Mouse (Mus musculus) cortical plate, adult 2 months (tissue): ENCODE results near the gene Fam189b. TPM values are rescaled to one million over a fixed set of nuclear protein-coding genes. Genes with fewer than 3 reads are reported as not detected.

Experiments used
- H3K27ac ChIP-seq: fragments of 200-500 bp; 2 replicates; pipeline ENCODE4 v1.5.1; 2012; ENCODE audit warnings: low read length, control low read depth, inconsistent platforms; ENCODE audit not compliant: insufficient read depth
- H3K4me1 ChIP-seq: fragments of 200-500 bp; 2 replicates; pipeline ENCODE4 v1.6.1; 2011; ENCODE audit warnings: low read length; ENCODE audit not compliant: control insufficient read depth, insufficient read depth
- H3K4me3 ChIP-seq: fragments of 200-500 bp; 2 replicates; pipeline ENCODE4 v1.5.1; 2011; ENCODE audit warnings: mild to moderate bottlenecking, low read length, control low read depth; ENCODE audit not compliant: insufficient read depth
- CTCF ChIP-seq: fragments of 200-500 bp; IDR thresholded peaks from 2 replicates; pipeline ENCODE4 v1.5.1; 2011; ENCODE audit warnings: mild to moderate bottlenecking, control low read depth, low read length; ENCODE audit not compliant: insufficient read depth; ENCODE audit errors: extremely low read depth
- POLR2A ChIP-seq: fragments of 200-500 bp; IDR thresholded peaks from 2 replicates; pipeline ENCODE4 v1.6.1; 2011; ENCODE audit warnings: mild to moderate bottlenecking, low read length, control low read depth; ENCODE audit not compliant: insufficient read depth; ENCODE audit errors: extremely low read depth
- polyA plus RNA-seq: library from polyadenylated mRNA; depleted of rRNA; stranded (reverse); fragments of >200 nt; gene quantifications from 2 replicates; pipeline ENCODE4 v1.2.3, GENCODE M21; 2012

The Fam189b gene
- polyA plus RNA-seq, 1 experiment, result 84.1 TPM

- no peaks in the 10 kb centered on the region; the same call in 1 of the 2 replicates for H3K4me1 ChIP-seq
- no peak overlapping the region for H3K27ac ChIP-seq
- no peak overlapping the region for H3K4me3 ChIP-seq
- TF ChIP-seq POLR2A, result no peak
- TF ChIP-seq CTCF, result no peak
Measured at GRCm38 (mm10) chr3:89181749-89182500, 1.0 kb upstream of the Fam189b start.

GRCm38 (mm10) chr3:89182531-89183057, 349 bp upstream of the Fam189b start:
- Histone ChIP-seq H3K4me1 (no peaks in the 10 kb centered on the region; the same call in 1 of the 2 replicates), H3K27ac (no peak overlapping the region), H3K4me3 (peak overlapping the region; percentile 59; the same call in 1 of the 2 replicates)
- TF ChIP-seq CTCF, result no peak
- no peak for TF ChIP-seq POLR2A

DNA sequence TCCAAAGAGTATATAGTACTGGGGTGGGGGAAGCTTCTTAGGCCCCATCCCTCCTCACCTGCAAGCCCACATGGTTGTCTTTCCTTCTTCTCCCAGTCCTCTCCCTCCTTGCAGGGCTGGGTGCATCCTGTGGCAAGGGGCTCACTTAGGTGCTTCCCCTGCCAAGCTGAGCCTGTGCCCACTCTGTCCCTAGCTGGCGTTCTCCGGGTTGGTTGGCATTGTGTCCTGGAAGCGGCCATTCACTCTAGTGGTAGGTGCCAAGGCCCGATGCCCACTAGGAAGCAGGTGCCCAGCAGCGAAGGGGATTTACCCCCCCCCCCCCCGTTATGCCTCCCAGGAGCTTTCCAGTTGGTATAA, 994 bp downstream of the Fam189b start:
- peak overlapping the region; percentile 29; the same call in 1 of the 2 replicates for H3K27ac ChIP-seq
- H3K4me3 ChIP-seq, result peak overlapping the region; percentile 59
- TF ChIP-seq CTCF, result no peak
- TF ChIP-seq POLR2A, result no peak
- no peaks in the 10 kb centered on the region for H3K4me1 ChIP-seq

DNA sequence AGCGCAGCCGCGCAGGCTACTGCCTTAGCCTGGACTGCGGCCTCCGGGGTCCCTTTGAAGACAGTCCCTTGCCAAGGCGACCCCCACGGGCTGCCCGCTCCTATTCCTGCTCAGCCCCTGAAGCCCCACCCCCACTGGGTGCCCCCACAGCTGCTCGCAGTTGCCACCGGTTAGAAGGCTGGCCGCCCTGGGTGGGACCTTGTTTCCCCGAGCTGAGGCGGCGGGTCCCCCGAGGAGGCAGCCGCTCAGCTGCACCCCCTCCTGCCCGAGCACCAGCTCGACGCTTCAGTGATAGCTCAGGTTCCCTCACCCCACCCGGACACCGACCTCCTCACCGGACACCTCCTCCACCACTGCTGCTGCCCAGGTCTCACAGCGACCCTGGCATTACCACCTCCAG, 4.3 kb downstream of the Fam189b start:
- H3K27ac ChIP-seq, result no peak overlapping the region
- no peak overlapping the region for H3K4me3 ChIP-seq
- TF ChIP-seq CTCF (no peak), POLR2A (no peak)
- H3K4me1 ChIP-seq, result no peaks in the 10 kb centered on the region

DNA sequence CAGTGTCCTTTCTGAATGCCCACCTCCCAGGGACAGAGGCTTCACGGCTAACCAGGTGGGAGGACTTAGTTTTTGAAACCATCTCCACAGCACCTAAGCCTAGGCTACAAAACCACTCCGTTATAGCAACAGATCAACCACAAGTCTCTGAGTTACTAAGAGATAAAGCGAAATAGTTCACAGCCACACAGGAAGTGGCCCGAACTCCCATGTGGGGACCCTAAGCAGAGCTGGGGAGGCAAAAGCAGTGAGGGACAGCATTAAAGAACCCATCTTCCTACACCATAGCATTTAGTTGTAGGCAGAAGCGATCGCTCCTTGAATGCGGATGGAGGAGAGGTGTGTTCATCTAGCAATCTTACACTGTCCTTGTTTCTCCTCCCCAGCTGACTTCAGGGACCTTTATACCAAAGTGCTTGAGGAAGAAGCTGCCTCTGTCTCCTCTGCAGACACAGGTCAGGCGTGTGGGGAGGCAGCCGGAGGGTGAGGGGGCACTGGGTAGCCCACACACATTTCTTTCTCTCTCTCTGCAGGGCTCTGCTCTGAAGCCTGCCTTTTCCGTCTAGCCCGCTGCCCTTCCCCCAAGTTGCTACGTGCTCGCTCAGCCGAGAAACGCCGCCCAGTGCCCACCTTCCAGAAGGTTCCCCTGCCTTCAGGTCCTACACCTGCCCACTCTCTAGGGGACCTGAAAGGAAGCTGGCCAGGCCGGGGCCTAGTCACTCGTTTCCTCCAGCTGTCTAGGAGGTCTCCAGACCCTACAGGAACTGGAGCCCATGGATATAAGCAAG, 4.9 kb downstream of the Fam189b start:
- TF ChIP-seq CTCF, result no peak
- Histone ChIP-seq H3K4me1 (no peaks in the 10 kb centered on the region), H3K4me3 (no peak overlapping the region), H3K27ac (no peak overlapping the region)

- Histone ChIP-seq H3K27ac (no peak overlapping the region), H3K4me1 (no peaks in the 10 kb centered on the region), H3K4me3 (no peak overlapping the region)
- TF ChIP-seq POLR2A (no peak), CTCF (no peak)
Measured at GRCm38 (mm10) chr3:89188478-89188875, 5.5 kb downstream of the Fam189b start.

DNA sequence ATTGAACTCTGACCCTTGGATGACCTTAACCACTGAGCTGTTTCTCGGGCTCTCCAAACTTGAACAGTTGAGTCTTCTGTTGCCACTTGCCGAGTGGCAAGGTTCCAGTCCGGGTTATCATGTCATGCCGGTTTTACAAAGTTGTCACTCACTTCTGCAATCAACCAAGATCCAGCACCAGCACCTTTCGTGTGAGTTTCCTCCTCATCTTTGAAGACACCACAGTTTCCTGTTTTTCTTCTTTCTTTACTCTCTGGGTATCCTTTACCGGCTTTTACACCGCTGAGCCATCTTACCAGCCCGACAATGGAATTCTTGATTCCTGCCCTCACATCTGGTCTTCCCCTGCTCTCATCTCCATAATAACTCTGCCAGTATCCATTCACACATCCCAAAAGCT, 7.5 kb downstream of the Fam189b start:
- TF ChIP-seq CTCF, result no peak
- TF ChIP-seq POLR2A, result no peak
- Histone ChIP-seq H3K4me3 (no peak overlapping the region), H3K4me1 (no peaks in the 10 kb centered on the region), H3K27ac (no peak overlapping the region)

DNA sequence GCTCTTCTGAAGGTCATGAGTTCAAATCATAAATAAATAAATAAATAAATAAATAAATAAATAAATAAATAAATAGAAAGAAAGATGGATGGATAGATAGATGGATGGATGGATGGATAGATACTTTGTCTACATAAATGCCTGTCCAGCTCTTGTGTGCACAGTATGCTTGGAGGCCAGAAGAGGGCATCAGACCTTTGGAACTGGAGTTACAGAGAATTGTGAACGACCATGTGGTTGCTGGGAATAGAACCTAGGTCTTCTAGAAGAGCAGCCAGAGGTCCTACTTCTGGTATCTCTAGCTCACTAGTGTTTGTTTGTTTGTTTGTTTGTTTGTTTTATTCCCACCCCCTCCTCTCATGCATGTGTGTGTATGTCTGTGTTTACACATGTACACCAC, 10.4 kb downstream of the Fam189b start:
- TF ChIP-seq POLR2A (no peak), CTCF (no peak)
- H3K4me3 ChIP-seq, result no peak overlapping the region
- no peaks in the 10 kb centered on the region for H3K4me1 ChIP-seq
- no peak overlapping the region for H3K27ac ChIP-seq

- no peak overlapping the region for H3K4me3 ChIP-seq
- no peaks in the 10 kb centered on the region for H3K4me1 ChIP-seq
- H3K27ac ChIP-seq, result no peak overlapping the region
- TF ChIP-seq POLR2A (no peak), CTCF (0 out of 2 replicates have a peak, but pooled peaks have one; percentile 7)
Measured at GRCm38 (mm10) chr3:89193853-89194252, 10.9 kb downstream of the Fam189b start.
